Mouse (Mus musculus): ENCODE data around the gene Epn2. TPM values are rescaled to one million over a fixed set of nuclear protein-coding genes. Genes with fewer than 3 reads are reported as not detected.

The Epn2 gene
- total RNA-seq, 2 experiments from 2014 or later = 173 to 185 TPM

DNA sequence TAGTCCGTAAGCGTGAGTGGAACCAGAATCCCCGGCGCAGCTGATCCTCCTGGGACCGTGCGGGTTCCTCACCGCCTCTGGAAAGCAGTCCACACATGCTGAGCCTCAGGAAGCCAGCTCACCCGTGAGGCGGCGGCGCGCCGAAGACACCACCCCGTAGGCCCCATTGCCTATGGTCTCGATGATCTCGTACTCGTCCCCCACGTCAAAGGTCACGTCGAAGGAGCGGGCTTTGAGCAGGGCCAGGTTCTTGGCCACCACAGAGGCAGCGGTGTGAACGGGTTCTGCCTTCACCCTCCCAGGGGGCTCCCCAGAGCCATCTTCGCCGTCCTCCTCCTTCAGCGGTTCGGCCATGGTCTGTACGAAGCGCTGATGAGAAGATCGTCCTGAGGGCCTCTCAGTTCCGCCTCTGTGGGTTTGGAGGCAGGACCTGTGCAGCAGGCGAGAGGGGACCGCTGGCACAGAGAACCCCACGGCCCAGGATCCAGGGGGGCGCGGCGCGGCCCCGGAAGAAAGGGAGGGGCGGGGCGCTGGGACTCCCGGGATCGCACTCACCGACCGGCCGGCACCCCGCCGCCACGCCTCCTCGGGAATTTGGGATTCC, 85.9 kb downstream of the Epn2 start:
- no peak for DNase-seq (ENCODE audit: extremely low spot score in 1 of 2, low spot score in 1 of 2)

- no peak for DNase-seq (ENCODE audit: extremely low spot score in 1 of 2, low spot score in 1 of 2)
Measured at GRCm38 (mm10) chr11:61492749-61493401, 86.6 kb downstream of the Epn2 start.

- DNase-seq (ENCODE audit: extremely low spot score in 1 of 2, low spot score in 1 of 2) = no peak
Measured at GRCm38 (mm10) chr11:61490944-61491520, 88.5 kb downstream of the Epn2 start.

GRCm38 (mm10) chr11:61489874-61490273, 89.6 kb downstream of the Epn2 start:
- no peak for DNase-seq (ENCODE audit: extremely low spot score in 1 of 2, low spot score in 1 of 2)

- no peak for DNase-seq (ENCODE audit: extremely low spot score in 1 of 2, low spot score in 1 of 2)
Measured at GRCm38 (mm10) chr11:61489085-61489484, 90.4 kb downstream of the Epn2 start.

DNA sequence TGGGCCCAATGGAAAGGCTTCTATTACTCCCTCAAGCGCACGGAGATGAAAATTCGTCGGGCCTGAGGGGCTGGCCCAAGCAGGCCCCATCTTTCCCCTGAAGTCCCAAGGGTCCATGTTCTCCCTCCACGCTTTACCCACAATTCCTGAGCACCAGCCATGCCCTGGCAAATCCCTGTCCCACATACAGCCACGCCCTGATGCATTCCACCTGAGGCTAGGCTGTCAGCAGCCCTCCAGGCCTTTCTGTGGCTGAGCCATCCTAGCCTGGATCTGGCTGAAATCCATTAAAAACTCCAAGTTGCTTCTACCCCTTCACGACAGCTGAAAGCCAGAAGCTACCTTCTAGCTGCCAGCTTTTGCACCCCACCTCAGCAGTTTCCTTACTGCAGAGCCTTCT, 91.6 kb downstream of the Epn2 start:
- DNase-seq (ENCODE audit: extremely low spot score in 1 of 2, low spot score in 1 of 2) = no peak

DNA sequence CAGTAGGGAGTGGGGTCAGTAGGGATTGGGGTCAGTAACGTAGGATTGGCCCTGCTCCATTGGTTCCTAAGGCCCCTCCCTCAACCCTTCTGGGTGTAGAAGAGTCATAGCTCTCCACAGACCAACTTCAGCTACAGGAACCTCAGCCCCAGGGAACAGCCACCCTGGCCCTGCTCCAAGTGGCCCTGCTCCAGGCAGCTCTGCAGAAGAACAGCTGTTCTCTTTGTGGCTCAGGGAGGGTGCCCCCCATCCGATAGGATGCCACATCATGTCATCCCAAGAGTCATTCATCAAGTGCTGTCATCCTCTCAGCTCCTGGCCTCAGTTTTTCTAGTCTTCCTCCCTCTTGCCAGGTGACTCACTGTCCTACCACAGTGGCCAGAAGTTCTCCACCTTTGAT, 92.1 kb downstream of the Epn2 start:
- DNase-seq (ENCODE audit: extremely low spot score in 1 of 2, low spot score in 1 of 2) = peak in 1 of 2 experiments; percentile 53

GRCm38 (mm10) chr11:61486458-61487219, 92.8 kb downstream of the Epn2 start:
- no peak for DNase-seq (ENCODE audit: extremely low spot score in 1 of 2, low spot score in 1 of 2)

GRCm38 (mm10) chr11:61485541-61486457, 93.7 kb downstream of the Epn2 start:
- DNase-seq (ENCODE audit: extremely low spot score in 1 of 2, low spot score in 1 of 2) = no peak

GRCm38 (mm10) chr11:61484613-61485540, 94.6 kb downstream of the Epn2 start, which contains the start of gene Mfap4:
TSS of gene Mfap4 (plus strand) at chr11:61485431.
- DNase-seq (ENCODE audit: extremely low spot score in 1 of 2, low spot score in 1 of 2) = peak; percentile 62 to 63

GRCm38 (mm10) chr11:61484256-61484612, 95.3 kb downstream of the Epn2 start:
- no peak for DNase-seq (ENCODE audit: extremely low spot score in 1 of 2, low spot score in 1 of 2)

- no peak for DNase-seq (ENCODE audit: extremely low spot score in 1 of 2, low spot score in 1 of 2)
Measured at GRCm38 (mm10) chr11:61483226-61483845, 96.2 kb downstream of the Epn2 start.

DNA sequence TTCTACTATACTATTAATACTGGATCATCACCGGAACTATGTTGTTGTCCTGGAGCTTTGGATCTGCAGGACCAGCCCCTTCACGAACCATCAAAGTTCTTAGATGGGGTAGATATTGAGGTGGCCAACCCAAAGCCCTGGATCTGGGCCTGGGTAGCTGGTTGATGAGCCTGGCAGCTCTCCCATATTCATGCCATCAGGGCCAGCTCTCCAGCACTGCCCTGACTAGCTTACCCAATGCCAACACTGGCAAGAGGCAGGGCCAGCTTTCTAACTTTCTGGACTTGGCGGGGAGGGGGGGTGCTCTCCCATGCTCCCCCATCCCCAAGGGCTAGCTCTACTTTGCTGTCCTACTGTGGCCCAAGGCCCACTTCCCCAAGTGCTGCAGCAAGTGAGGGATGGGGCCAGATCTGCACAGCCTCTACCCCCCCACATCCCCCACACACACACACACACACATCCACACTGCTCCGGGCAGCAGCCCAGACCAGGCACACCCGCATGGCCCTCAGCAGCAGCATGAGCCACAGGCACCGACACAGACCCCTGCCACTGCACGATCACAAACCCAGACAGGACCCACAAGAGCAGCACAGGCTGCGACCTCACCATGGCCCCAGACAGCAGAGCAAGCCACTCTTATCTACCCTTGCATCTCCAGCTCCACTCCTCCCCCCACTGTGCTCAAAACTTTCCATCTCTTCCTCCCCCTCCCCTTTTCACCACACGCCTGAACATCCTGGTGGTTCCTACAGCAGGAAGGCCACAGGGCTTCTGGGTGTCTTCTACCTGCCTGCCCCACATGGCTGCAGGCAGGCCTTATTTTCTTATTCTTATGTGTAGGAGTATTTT, 98.0 kb downstream of the Epn2 start:
- no peak for DNase-seq (ENCODE audit: extremely low spot score in 1 of 2, low spot score in 1 of 2)

GRCm38 (mm10) chr11:61478788-61479187, 100.7 kb downstream of the Epn2 start:
- no peak for DNase-seq (ENCODE audit: extremely low spot score in 1 of 2, low spot score in 1 of 2)

DNA sequence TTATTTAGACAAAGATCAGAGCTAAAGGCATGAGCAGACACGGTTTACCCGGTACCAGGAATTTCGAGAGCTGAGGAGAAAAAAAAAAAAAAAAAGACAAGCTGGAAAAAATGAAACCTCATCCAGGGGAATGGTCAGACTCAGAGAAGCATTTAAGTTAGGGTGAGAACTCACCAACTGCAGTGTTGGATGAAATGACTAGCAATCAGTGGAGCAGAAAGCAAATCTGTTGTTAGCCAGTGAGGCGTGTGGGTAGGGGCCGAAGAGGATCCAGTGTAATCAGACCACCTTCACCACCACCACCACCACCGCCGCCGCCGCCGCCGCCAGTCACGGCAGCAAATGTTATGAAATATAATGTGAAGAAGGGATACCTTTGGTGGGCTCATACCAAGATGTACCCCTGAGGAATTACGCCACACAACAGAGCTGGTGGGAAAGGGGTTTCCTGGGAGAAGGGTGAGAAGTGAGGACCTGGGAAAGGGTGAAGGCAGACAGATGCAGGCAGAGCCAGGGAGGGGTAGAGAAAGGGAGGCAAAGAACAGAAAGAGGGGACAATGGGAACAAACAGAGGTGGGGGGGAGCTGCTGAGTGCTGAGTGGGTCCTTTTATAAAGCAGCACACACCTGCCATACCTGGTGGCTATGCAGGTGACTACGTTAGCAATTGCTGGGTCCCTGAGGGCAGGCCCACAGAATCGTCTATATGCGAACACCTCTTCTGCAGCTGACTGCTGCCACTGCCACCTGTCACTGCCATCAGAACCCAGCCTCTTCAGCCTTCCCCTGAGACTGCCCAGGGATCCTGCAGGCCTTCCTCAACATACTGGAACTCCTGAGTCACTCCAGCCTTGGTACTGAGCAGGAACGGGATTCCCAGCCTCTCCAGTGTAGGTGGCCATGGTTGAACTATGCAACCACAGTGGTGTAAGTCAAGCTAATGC, 101.7 kb downstream of the Epn2 start:
- no peak for DNase-seq (ENCODE audit: extremely low spot score in 1 of 2, low spot score in 1 of 2)

GRCm38 (mm10) chr11:61476786-61477382, 102.6 kb downstream of the Epn2 start:
- no peak for DNase-seq (ENCODE audit: extremely low spot score in 1 of 2, low spot score in 1 of 2)
